Mouse (Mus musculus) myocyte (in vitro differentiated cells): ENCODE data around the gene Gm39115. TPM values are rescaled to one million over a fixed set of nuclear protein-coding genes. Genes with fewer than 3 reads are reported as not detected.

Source experiments
- H3K27me3 ChIP-seq: one replicate; pipeline ENCODE4 v1.6.1; 2011; ENCODE audit not compliant: control insufficient read depth, insufficient read depth, insufficient read length
- H3K36me3 ChIP-seq: one replicate; pipeline ENCODE4 v1.6.1; 2011; ENCODE audit not compliant: control insufficient read depth, insufficient read depth
- H3K4me2 ChIP-seq: one replicate; pipeline ENCODE4 v1.6.1; 2011; ENCODE audit warnings: low read depth, control low read depth
- H3K4me3 ChIP-seq: one replicate; pipeline ENCODE4 v1.5.1; 2011; ENCODE audit warnings: mild to moderate bottlenecking, control low read depth, moderate library complexity
- H3K79me2 ChIP-seq: one replicate; pipeline ENCODE4 v1.6.1; 2011; ENCODE audit not compliant: control insufficient read depth, insufficient read depth
- H3ac ChIP-seq: one replicate; pipeline ENCODE4 v1.6.1; 2011; ENCODE audit not compliant: control insufficient read depth, insufficient read length
- CEBPB ChIP-seq: IDR thresholded peaks from 2 replicates; pipeline ENCODE4 v1.6.1; 2011; ENCODE audit warnings: mild to moderate bottlenecking, moderate library complexity; ENCODE audit not compliant: poor library complexity, insufficient read depth, severe bottlenecking
- E2F4 ChIP-seq: IDR thresholded peaks from one replicate; pipeline ENCODE4 v1.6.1; 2011; ENCODE audit warnings: mild to moderate bottlenecking, control low read depth, moderate library complexity; ENCODE audit not compliant: insufficient read depth
- MAX ChIP-seq: IDR thresholded peaks from one replicate; pipeline ENCODE4 v1.6.1; 2011; ENCODE audit warnings: low read depth, mild to moderate bottlenecking, control low read depth
- MYOD1 ChIP-seq, 3 experiments: IDR thresholded peaks; one replicate each; pipeline ENCODE4 v1.6.1; 2011; ENCODE audit warnings: control low read depth in 2 of 3, low read depth in 2 of 3, mild to moderate bottlenecking in 2 of 3, moderate library complexity in 1 of 3; ENCODE audit not compliant: insufficient read length in 2 of 3, control insufficient read depth in 1 of 3
- MYOG ChIP-seq, 3 experiments: IDR thresholded peaks; one replicate each; pipeline ENCODE4 v1.6.1; 2011; ENCODE audit warnings: control low read depth in 2 of 3, low read depth in 2 of 3, mild to moderate bottlenecking in 2 of 3; ENCODE audit not compliant: insufficient read length in 2 of 3, control insufficient read depth in 1 of 3, insufficient read depth in 1 of 3
- POLR2A ChIP-seq: IDR thresholded peaks from one replicate; pipeline ENCODE4 v1.6.1; 2011; ENCODE audit warnings: low read depth, mild to moderate bottlenecking, control low read depth, moderate library complexity; ENCODE audit not compliant: insufficient read length
- POLR2AphosphoS2 ChIP-seq: IDR thresholded peaks from one replicate; pipeline ENCODE4 v1.6.1; 2011; ENCODE audit warnings: low read depth, control low read depth; ENCODE audit not compliant: insufficient read length
- REST ChIP-seq: IDR thresholded peaks from one replicate; pipeline ENCODE4 v1.6.1; 2011; ENCODE audit warnings: mild to moderate bottlenecking, control low read depth, moderate library complexity; ENCODE audit not compliant: insufficient read depth, insufficient read length
- SRF ChIP-seq: IDR thresholded peaks from one replicate; pipeline ENCODE4 v1.6.1; 2011; ENCODE audit warnings: low read depth; ENCODE audit not compliant: control insufficient read depth, insufficient read length
- TCF12 ChIP-seq: IDR thresholded peaks from one replicate; pipeline ENCODE4 v1.6.1; 2011; ENCODE audit warnings: mild to moderate bottlenecking, control low read depth; ENCODE audit not compliant: poor library complexity, insufficient read depth, severe bottlenecking
- TCF3 ChIP-seq: IDR thresholded peaks from one replicate; pipeline ENCODE4 v1.6.1; 2011; ENCODE audit warnings: low read depth, control low read depth; ENCODE audit not compliant: insufficient read length
- USF1 ChIP-seq: IDR thresholded peaks from one replicate; pipeline ENCODE4 v1.6.1; 2011; ENCODE audit warnings: low read depth, mild to moderate bottlenecking, control low read depth, moderate library complexity
- polyA plus RNA-seq: library from polyadenylated mRNA; unstranded; fragments of >200 nt; fragmentation: generic; extraction: Trizol; gene quantifications from one replicate; pipeline ENCODE4 v1.2.1, GENCODE M21; 2012; ENCODE audit warnings: missing spikeins

The Gm39115 gene
- polyA plus RNA-seq, 1 experiment, result not detected

- H3K27me3 ChIP-seq, result peaks cover 7% of the 10 kb centered on the region
- peak overlapping the region; percentile 85 for H3ac ChIP-seq
- peak overlapping the region; percentile 54 for H3K4me3 ChIP-seq
- TF ChIP-seq USF1 (peak; percentile 14), REST (no peak)
- no peaks in the 10 kb centered on the region for H3K36me3 ChIP-seq
- H3K79me2 ChIP-seq, result peaks cover 28% of the 10 kb centered on the region
- peak overlapping the region; percentile 57 for H3K4me2 ChIP-seq
Measured at GRCm38 (mm10) chr7:142093696-142094240, 42.1 kb downstream of the Gm39115 start.

GRCm38 (mm10) chr7:142092991-142093390 lies 42.8 kb downstream of the Gm39115 start:
- TF ChIP-seq TCF3 (no peak), MYOG (IDR thresholded peaks at IDR 0.05; ENCODE audit: control insufficient read depth in 1 of 3, insufficient read depth in 1 of 3, insufficient read length in 2 of 3, low read depth in 2 of 3) (no peak), MYOD1 (IDR thresholded peaks at IDR 0.05; ENCODE audit: control insufficient read depth in 1 of 3, insufficient read length in 2 of 3, low read depth in 2 of 3) (no peak), E2F4 (no peak), POLR2A (no peak), SRF (no peak), REST (no peak)
- peaks cover 3% of the 10 kb centered on the region for H3K36me3 ChIP-seq
- peaks cover 7% of the 10 kb centered on the region for H3K27me3 ChIP-seq
- H3ac ChIP-seq, result no peak overlapping the region
- H3K79me2 ChIP-seq, result peaks cover 28% of the 10 kb centered on the region
- peak overlapping the region; percentile 54 for H3K4me3 ChIP-seq
- peak overlapping the region; percentile 57 for H3K4me2 ChIP-seq

- peaks cover 28% of the 10 kb centered on the region for H3K79me2 ChIP-seq
- no peak overlapping the region for H3K4me2 ChIP-seq
- H3ac ChIP-seq, result no peak overlapping the region
- H3K4me3 ChIP-seq, result no peak overlapping the region
- H3K36me3 ChIP-seq, result peaks cover 11% of the 10 kb centered on the region
- no peak for TF ChIP-seq POLR2AphosphoS2
- TF ChIP-seq E2F4, result no peak
- TF ChIP-seq MYOG (IDR thresholded peaks at IDR 0.05; ENCODE audit: control insufficient read depth in 1 of 3, insufficient read depth in 1 of 3, insufficient read length in 2 of 3, low read depth in 2 of 3), result no peak
- TF ChIP-seq TCF3, result no peak
- H3K27me3 ChIP-seq, result peaks cover 3% of the 10 kb centered on the region
Measured at GRCm38 (mm10) chr7:142091848-142092247, 44.0 kb downstream of the Gm39115 start.

DNA sequence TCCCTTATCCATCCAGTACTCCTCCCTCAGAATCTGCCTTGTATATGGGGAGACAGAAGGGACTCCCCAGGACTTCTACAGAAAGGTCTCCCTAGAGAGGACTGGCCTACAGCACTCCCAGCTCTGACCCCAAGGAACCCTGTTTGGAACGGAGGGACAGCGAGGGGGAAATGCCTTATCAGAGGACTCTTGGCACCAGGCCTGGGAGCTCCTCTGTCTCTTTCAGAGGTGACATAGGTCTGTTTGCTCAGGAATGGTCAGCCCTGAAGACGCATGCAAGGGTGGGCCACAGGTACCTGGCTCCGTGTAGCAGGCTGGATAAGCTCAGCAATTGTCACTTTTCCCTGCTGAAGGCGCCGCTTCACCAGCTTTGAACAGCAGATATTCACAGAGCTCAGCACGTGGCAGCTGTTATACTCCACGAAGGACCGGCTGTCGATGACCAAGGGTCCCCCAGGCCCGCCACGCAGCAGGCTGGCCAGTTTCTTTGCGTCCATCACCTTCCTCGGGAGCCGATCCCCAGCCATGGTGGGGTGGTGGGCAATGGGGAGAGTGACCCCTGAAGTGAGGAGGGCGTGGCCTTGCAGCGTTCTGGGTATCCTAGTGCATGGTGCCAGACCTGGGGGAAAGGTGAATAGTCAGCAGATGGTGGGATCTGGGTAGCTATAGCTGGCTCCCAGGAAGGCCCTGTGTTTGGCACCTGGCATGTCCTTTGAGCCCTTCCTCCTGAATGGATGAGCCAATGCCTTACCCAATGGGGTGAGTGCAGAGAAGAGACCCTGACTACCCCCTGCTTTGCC lies 46.0 kb downstream of the Gm39115 start:
- Histone ChIP-seq H3K27me3 (no peaks in the 10 kb centered on the region), H3K4me3 (no peak overlapping the region), H3K4me2 (no peak overlapping the region), H3K79me2 (peaks cover 28% of the 10 kb centered on the region), H3K36me3 (peaks cover 17% of the 10 kb centered on the region), H3ac (no peak overlapping the region)
- TF ChIP-seq MAX (no peak), POLR2AphosphoS2 (no peak), POLR2A (no peak)

DNA sequence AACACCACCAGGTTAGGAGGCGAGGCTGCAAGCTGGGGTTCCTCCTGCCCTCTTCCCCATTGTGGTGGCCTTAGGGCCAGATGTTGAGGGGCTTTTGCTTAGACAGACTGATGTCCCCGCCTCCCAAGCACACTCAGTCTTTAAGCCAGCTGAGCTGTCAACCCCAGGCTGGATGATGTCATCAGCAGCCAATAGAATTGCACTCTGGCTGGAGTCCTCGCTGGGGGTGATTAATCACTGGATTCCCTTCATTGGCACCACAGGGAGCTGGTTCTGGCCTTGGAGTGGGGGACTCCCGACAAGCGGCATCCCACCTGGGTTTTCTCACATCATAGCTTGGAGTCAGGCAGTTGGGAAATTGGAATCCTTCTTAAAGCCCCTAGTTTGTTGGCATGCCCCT lies 46.9 kb downstream of the Gm39115 start:
- TF ChIP-seq TCF12 (no peak), REST (no peak), POLR2AphosphoS2 (no peak), SRF (no peak), CEBPB (no peak), MYOG (IDR thresholded peaks at IDR 0.05; ENCODE audit: control insufficient read depth in 1 of 3, insufficient read depth in 1 of 3, insufficient read length in 2 of 3, low read depth in 2 of 3) (no peak), POLR2A (no peak), MAX (no peak), USF1 (no peak), TCF3 (no peak), E2F4 (no peak), MYOD1 (IDR thresholded peaks at IDR 0.05; ENCODE audit: control insufficient read depth in 1 of 3, insufficient read length in 2 of 3, low read depth in 2 of 3) (no peak)
- Histone ChIP-seq H3K4me3 (no peak overlapping the region), H3ac (no peak overlapping the region), H3K36me3 (peaks cover 17% of the 10 kb centered on the region), H3K4me2 (peak overlapping the region; percentile 40), H3K79me2 (peaks cover 25% of the 10 kb centered on the region), H3K27me3 (no peaks in the 10 kb centered on the region)
